Mouse (Mus musculus) frontal cortex, postnatal 36 days (tissue): ENCODE results near the gene Rdx.

Experiments used
- DNase-seq, 2 experiments: peaks; one replicate each; pipeline ENCODE4 v3.0.0; 2022; ENCODE audit warnings: low spot score in 2 of 2

The Rdx gene

DNA sequence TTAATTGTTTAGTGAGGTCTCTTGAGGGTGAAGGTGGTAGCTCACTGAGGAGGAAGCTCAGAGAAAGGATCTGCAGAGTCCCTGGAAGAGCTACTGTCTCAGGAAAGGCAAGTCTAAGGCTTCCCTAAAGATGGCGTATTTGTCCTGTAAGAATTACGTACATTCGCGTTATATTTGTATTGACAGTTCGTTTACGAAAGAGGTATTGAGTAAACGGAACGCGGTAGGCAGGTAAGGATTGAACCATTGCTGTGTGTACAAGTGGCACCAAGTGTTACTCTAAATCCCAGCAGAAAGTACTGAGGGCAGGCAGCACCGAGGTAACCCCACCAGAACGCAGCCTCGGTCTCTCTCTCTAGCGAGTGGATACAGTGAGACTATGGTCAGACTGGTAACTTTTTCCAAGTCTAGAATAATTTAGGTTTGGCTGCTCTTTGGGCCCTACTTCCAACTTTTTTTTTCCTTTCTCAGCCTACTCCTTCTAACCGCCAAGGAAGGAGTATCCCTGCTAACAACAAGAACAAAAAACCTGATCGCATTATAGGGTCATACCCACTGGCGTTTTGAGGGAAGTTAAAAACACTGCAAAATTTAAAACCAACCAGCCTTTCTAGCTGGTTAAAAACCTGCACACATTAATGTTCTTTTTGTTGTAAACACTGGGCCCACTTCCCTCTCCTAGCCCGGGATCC lies at the start of gene Rdx:
Rdx (plus strand) TSS at position 45 of the 692 bp plus-strand sequence.
- peak; percentile 6 to 10 for DNase-seq

DNA sequence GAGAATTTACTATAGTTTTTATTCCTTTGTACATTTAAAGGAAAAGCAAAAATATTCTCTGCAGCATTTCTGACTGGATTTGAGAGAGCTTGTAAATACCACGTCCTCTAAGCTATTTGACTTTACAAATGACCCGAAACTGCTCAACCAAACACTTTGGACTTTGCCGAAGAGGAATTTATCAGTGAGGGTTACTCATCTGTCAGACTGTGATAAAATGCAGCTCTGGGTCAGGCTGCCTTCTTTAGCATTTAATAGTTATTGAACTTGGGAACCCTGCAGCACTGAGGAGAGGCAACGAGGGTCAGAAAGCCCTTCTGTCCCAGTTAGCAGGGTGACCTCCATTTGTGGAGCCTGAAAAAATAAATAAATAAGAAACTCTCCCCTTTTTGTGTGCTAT lies 43.5 kb upstream of the Rdx start:
- no peak for DNase-seq

- no peak for DNase-seq
Observed at GRCm38 (mm10) chr9:52007341-52007740, 39.6 kb upstream of the Rdx start.

DNA sequence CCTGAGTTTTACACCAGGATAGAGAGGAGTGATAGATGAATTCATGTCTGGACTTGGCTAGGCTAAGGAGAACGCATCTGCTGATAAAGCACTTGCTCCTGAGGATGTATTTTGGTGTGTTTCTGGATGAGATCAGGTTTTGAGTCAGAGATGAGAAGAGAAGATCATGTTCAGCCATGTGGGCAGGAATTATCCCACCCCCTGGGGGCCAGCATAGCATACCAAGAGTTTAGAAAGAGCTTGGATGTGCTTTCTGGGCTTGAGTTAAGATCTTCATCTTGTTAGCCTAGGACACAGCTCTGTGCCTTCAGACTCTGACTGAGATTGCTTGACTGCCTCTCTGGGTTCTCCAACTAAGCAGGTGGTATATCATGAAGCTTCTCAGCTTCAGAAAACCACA lies 38.5 kb upstream of the Rdx start:
- no peak for DNase-seq

DNA sequence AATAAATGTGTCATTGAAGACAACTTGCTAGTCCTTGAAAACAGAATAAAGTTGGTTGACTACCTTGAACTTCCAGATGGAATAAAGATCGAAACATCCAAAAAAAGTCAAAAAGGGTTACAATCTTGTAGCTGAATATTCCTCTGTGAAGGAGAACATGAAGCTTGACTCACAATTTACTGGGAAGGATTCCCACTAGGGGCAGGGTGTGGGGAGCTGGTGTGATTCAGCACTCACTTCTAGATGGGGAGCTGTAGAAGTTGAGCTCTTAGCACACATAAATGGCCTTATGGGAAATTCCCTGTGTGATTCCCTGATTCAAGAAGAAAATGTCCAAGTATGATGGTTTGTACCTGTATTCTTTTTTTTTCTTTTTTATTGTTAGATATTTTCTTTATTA lies 34.7 kb upstream of the Rdx start:
- DNase-seq = peak; percentile 20 to 30

GRCm38 (mm10) chr9:52012781-52013436 lies 34.1 kb upstream of the Rdx start:
- no peak for DNase-seq

DNA sequence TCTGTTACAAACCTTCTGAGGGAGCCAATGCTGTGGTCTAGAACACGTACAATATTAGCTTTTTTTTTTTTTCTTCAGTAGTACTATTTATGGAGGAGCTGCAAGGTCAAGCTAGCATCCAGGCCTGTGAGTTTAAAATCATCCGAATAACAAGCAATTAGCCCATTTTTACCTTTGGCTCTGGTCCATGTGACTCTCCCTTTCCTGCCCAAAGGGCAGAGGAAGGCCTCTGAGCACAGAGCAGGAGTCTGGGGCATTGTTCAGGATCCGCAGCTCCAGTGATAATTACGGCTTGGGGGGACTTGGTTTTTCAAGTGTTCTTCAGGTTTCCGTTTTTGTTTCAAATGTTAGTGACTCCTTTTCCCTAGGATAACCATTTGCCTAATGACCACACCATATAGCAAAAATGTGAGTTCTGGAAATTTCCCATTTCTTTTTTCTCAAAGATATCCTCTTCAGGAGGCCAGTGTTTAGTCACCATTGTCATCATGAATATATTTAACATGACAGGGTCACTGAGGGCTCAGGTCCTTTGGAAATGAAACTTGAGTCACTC lies 33.0 kb upstream of the Rdx start:
- no peak for DNase-seq

- DNase-seq = no peak
Observed at GRCm38 (mm10) chr9:52017091-52017490, 29.9 kb upstream of the Rdx start.

GRCm38 (mm10) chr9:52017824-52018223 lies 29.1 kb upstream of the Rdx start:
- no peak for DNase-seq

GRCm38 (mm10) chr9:52018505-52018904 lies 28.5 kb upstream of the Rdx start:
- DNase-seq = no peak

DNA sequence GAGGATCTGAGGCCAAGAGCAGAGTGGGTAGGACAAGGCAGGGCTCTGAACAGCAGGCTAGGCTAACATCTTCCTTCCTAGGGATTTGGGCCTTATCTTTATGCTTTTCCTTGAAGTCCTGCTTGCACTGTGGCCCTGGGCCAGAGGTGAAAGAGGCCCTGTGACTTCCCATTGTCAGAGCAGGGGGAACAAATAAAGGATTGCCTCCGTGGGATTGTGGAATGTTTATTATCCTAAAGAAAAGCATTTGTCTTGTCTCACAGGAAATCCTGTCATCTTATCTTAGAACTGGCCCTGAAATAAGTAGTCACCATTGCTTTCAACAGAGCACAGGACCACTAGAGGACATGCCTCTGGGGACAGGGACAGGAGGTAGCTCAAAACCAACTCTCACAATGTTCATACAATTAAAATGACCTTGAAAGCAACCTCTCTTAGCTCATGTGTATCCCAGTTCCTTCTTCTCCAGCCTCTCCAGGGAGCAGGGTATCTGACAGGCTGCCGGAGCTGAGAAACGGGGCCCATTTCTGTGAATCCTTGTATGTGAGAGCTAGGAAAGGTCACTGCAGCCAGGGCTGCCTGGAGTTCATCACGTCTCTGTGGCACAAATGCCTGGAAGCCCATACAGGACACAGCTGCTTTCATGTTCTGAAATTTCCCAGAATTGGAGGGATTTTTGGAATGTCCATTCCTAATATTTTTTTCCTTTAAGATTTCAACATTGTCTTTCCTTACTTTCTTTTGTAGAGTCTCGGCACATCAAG lies 19.5 kb upstream of the Rdx start:
- DNase-seq = no peak

GRCm38 (mm10) chr9:52028521-52029405 lies 18.2 kb upstream of the Rdx start:
- DNase-seq = no peak

DNA sequence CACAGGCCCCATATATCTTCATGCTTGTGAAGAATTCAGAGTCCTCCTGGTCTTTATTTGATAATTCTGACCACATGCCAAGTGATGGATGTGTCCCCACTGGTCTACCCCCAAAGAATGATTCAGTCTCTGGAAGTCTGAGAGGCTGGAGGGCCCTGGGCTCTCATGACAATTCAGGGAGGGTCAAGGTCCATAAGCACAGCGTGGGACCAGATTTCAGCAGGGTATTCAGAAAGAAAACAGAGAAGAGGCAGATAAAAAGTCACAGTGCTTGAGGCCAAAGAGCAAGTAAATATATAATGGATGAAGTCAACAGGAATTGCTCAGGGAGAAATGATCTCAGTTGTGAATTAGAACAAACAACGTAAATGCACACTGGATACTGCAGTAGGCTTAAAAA lies 15.5 kb upstream of the Rdx start:
- no peak for DNase-seq

DNA sequence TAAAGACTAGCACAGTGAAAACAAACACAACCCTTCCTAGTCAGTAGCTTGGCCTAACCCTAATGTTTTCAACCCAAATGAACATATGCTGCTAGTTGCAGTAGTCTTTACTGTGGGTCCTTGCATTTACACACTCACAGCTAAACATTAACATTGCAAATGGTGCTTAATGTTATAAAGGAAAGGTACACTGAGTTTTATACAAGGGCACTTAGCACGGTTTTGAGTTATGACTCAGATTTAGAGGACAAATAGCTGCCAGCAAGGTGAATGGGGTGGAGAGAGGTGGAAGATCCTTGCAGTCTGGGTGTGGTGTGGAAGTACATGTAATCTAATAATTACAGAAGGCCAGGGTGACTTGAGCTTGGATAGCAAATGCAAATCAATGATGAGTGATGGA lies 9.5 kb upstream of the Rdx start:
- no peak for DNase-seq

DNA sequence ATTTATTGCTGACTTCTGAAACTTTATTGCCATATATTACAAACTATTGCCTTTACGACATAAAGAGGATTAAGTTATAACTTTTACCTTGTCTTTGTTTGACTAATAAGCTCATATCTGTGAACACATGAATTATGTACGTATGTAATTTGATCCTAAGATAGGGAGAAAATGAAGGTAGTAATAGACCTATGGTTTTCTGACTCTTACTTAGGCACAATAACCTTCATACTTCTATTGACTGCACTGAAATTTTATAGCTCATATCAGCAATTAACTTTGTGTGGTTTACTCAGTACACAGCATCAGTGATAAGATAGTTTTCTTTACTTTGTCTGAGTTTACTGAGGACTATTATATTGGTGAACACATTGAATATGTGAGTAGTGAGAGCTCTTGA lies 5.3 kb upstream of the Rdx start:
- no peak for DNase-seq

DNA sequence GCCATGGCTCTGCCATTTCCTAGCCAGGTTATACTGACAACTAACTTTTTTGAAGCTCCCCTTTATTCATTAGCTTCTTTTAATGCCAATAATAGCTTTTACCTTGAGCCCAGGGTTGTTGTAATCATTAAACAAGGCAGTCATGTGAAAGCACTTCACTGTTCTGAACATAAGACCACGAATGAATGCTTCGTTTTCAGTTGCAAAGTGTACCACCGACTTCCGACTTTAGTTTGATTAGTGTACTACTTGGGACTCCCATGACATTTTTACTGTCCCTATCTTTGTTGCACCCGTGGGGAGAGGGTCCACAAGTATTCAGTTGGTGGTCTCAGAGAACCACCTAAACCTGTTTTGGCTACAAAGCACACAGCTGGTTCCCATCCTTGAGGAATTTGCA lies 287 bp upstream of the Rdx start:
- DNase-seq = no peak

GRCm38 (mm10) chr9:52047821-52048649 lies 1.1 kb downstream of the Rdx start:
- DNase-seq = peak; percentile 70 to 80

- DNase-seq = peak; percentile 36 to 65
Observed at GRCm38 (mm10) chr9:52048650-52049081, 1.7 kb downstream of the Rdx start.

DNA sequence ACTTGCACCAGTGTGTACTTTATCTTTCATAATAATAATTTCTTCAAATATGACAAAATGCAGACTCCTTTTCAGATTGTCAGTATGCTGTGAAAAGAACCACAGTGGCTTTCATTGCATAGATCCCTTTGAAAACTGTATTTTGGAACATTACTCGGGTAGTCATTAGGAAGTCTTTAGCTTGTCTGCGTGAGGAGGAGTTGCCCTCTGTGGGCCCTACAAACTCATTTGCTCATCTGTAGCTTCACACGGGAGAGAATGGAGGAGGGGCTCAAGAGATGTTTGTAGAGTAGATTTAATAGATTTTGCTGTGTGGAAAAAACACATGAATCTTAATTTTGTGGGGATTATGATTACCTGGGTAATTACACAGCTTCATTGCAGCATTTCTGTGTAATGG lies 2.6 kb downstream of the Rdx start:
- no peak for DNase-seq

- DNase-seq = no peak
Observed at GRCm38 (mm10) chr9:52050361-52050760, 3.4 kb downstream of the Rdx start.

DNA sequence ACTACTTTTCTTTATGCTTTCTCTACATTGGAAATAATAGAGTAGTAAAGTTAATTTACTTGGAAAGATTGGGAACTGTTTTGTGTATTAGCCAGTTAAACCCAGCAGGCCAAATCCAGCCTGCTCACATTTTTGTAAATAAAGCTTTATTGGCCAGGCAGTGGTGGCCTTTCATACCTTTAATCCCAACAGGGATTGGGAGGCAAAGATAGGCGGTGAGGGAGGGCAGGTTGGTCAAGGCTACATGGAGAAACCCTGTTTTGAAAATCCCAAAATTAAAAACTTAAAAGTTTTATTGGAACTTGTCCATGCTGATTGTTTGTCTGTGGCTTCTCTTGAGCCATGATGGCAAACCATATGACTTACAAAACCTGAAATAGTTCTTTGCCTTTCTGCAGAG lies 5.2 kb downstream of the Rdx start:
- DNase-seq = no peak
